Mouse (Mus musculus): ENCODE data around the gene Eef1akmt3.

- no peak for TF ChIP-seq CTCF (IDR thresholded peaks at IDR 0.05; ENCODE audit: low read depth, low read length)
- no peak for TF ChIP-seq POLR2A (IDR thresholded peaks at IDR 0.05; ENCODE audit: borderline replicate concordance, low read depth, low read length)
Observed at GRCm38 (mm10) chr10:126987183-126988118, 53.9 kb downstream of the Eef1akmt3 start.
